Mouse (Mus musculus): Measurements from ENCODE around the gene Lrrc10b. TPM values are rescaled to one million over a fixed set of nuclear protein-coding genes. Genes with fewer than 3 reads are reported as not detected.

Gene Lrrc10b
- total RNA-seq, 4 experiments from 2014 or later = 47.8 to 70.9 (median 54.8) TPM

GRCm38 (mm10) chr19:10444685-10445369, 12.4 kb downstream of the Lrrc10b start:
- no peak for DNase-seq (ENCODE audit: low spot score in 2 of 2)

- no peak for DNase-seq (ENCODE audit: low spot score in 2 of 2)
Observed at GRCm38 (mm10) chr19:10437521-10437920, 19.8 kb downstream of the Lrrc10b start.

GRCm38 (mm10) chr19:10436726-10437125, 20.5 kb downstream of the Lrrc10b start:
- no peak for DNase-seq (ENCODE audit: low spot score in 2 of 2)

GRCm38 (mm10) chr19:10435908-10436307, 21.4 kb downstream of the Lrrc10b start:
- peak; percentile 70 to 77 for DNase-seq (ENCODE audit: low spot score in 2 of 2)

- no peak for DNase-seq (ENCODE audit: low spot score in 2 of 2)
Observed at GRCm38 (mm10) chr19:10434927-10435326, 22.3 kb downstream of the Lrrc10b start.

- DNase-seq (ENCODE audit: low spot score in 2 of 2) = peak; percentile 59 to 62
Observed at GRCm38 (mm10) chr19:10433879-10434540, 23.3 kb downstream of the Lrrc10b start.

- DNase-seq (ENCODE audit: low spot score in 2 of 2) = no peak
Observed at GRCm38 (mm10) chr19:10433225-10433624, 24.0 kb downstream of the Lrrc10b start.

- no peak for DNase-seq (ENCODE audit: low spot score in 2 of 2)
Observed at GRCm38 (mm10) chr19:10431841-10432240, 25.4 kb downstream of the Lrrc10b start.

GRCm38 (mm10) chr19:10431410-10431809, 25.9 kb downstream of the Lrrc10b start:
- DNase-seq (ENCODE audit: low spot score in 2 of 2) = no peak

- no peak for DNase-seq (ENCODE audit: low spot score in 2 of 2)
Observed at GRCm38 (mm10) chr19:10429371-10429770, 27.9 kb downstream of the Lrrc10b start.

- no peak for DNase-seq (ENCODE audit: low spot score in 2 of 2)
Observed at GRCm38 (mm10) chr19:10427431-10427830, 29.8 kb downstream of the Lrrc10b start.

GRCm38 (mm10) chr19:10426793-10427192, 30.5 kb downstream of the Lrrc10b start:
- no peak for DNase-seq (ENCODE audit: low spot score in 2 of 2)

GRCm38 (mm10) chr19:10426312-10426711, 31.0 kb downstream of the Lrrc10b start:
- DNase-seq (ENCODE audit: low spot score in 2 of 2) = no peak

GRCm38 (mm10) chr19:10425484-10426270, 31.6 kb downstream of the Lrrc10b start:
- DNase-seq (ENCODE audit: low spot score in 2 of 2) = no peak

- no peak for DNase-seq (ENCODE audit: low spot score in 2 of 2)
Observed at GRCm38 (mm10) chr19:10424751-10425150, 32.5 kb downstream of the Lrrc10b start.

GRCm38 (mm10) chr19:10421986-10422976, 35.0 kb downstream of the Lrrc10b start:
- no peak for DNase-seq (ENCODE audit: low spot score in 2 of 2)

- no peak for DNase-seq (ENCODE audit: low spot score in 2 of 2)
Observed at GRCm38 (mm10) chr19:10417436-10417835, 39.8 kb downstream of the Lrrc10b start.

GRCm38 (mm10) chr19:10416889-10417288, 40.4 kb downstream of the Lrrc10b start:
- no peak for DNase-seq (ENCODE audit: low spot score in 2 of 2)

GRCm38 (mm10) chr19:10415508-10415907, 41.8 kb downstream of the Lrrc10b start:
- DNase-seq (ENCODE audit: low spot score in 2 of 2) = no peak

- no peak for DNase-seq (ENCODE audit: low spot score in 2 of 2)
Observed at GRCm38 (mm10) chr19:10413701-10414242, 43.5 kb downstream of the Lrrc10b start.

Data from layer of hippocampus, adult 8-10 months (tissue).